Mouse (Mus musculus) heart, postnatal 36 days (tissue): ENCODE data around the gene Asprv1. TPM values are rescaled to one million over a fixed set of nuclear protein-coding genes. Genes with fewer than 3 reads are reported as not detected.

Source experiments
- DNase-seq, 2 experiments: peaks; one replicate each; pipeline ENCODE4 v3.0.0; 2021 to 2022
- intact Hi-C: fragments of 180-260 bp; cut with DNase I; formaldehyde crosslinking; loops from one replicate; pipeline ENCODE4 v1.15.1; 2025
- total RNA-seq, 2 experiments: library from RNA; stranded (reverse); gene quantifications; 2 replicates each; pipeline ENCODE4 v1.2.3; 2021

Gene Asprv1
- not detected for total RNA-seq

GRCm38 (mm10) chr6:86627946-86628345 is at the start of gene Asprv1:
Gene Asprv1, plus strand, starts transcription at chr6:86628164.
- intact Hi-C loops, result no loop called here
- DNase-seq, result no peak

- no peak for DNase-seq
- intact Hi-C loops, result no loop called here
These were observed 49.6 kb upstream of the Asprv1 start for GRCm38 (mm10) chr6:86578396-86578795.

- intact Hi-C loops, result no loop called here
These were observed 48.7 kb upstream of the Asprv1 start for GRCm38 (mm10) chr6:86579066-86579784.

GRCm38 (mm10) chr6:86579926-86580325 is 48.0 kb upstream of the Asprv1 start:
- intact Hi-C loops, result no loop called here
- DNase-seq, result no peak

More at GRCm38 (mm10) chr6:86579066-86579784, 48.7 kb upstream of the Asprv1 start:
- DNase-seq, result no peak

- DNase-seq, result no peak
- intact Hi-C loops, result no loop called here
These were observed 44.8 kb upstream of the Asprv1 start for GRCm38 (mm10) chr6:86583141-86583540.

GRCm38 (mm10) chr6:86583601-86584215 is 44.3 kb upstream of the Asprv1 start:
- DNase-seq, result no peak
- intact Hi-C loops, result loop anchor here (1.0 kb wide), 1 partner anchor 112 kb away; no protein-coding TSS in a partner anchor

GRCm38 (mm10) chr6:86584296-86585015 is 43.5 kb upstream of the Asprv1 start:
- intact Hi-C loops, result loop anchor here (1.0 to 5.0 kb wide), 3 partner anchors 37 to 113 kb away; no protein-coding TSS in a partner anchor
- peak; percentile 54 to 58 for DNase-seq

GRCm38 (mm10) chr6:86585070-86585600 is 42.8 kb upstream of the Asprv1 start:
- peak; percentile 84 to 86 for DNase-seq
- intact Hi-C loops, result loop anchor here (1.0 to 5.0 kb wide), 2 partner anchors 38 to 58 kb away; no protein-coding TSS in a partner anchor

- no peak for DNase-seq
- intact Hi-C loops, result loop anchor here (5.0 kb wide), 1 partner anchor 39 kb away; no protein-coding TSS in a partner anchor
These were observed 41.9 kb upstream of the Asprv1 start for GRCm38 (mm10) chr6:86586070-86586469.

GRCm38 (mm10) chr6:86588429-86588828 is 39.5 kb upstream of the Asprv1 start:
- intact Hi-C loops, result loop anchor here (5.0 kb wide), 1 partner anchor 41 kb away; no protein-coding TSS in a partner anchor
- no peak for DNase-seq

GRCm38 (mm10) chr6:86593146-86593897 is 34.6 kb upstream of the Asprv1 start:
- intact Hi-C loops, result no loop called here
- no peak for DNase-seq

GRCm38 (mm10) chr6:86594636-86595035 is 33.3 kb upstream of the Asprv1 start:
- DNase-seq, result peak in 1 of 2 experiments; percentile 31
- intact Hi-C loops, result no loop called here

GRCm38 (mm10) chr6:86595865-86596440 is 32.0 kb upstream of the Asprv1 start:
- DNase-seq, result no peak
- intact Hi-C loops, result no loop called here

GRCm38 (mm10) chr6:86598742-86599193 is 29.2 kb upstream of the Asprv1 start:
- intact Hi-C loops, result loop anchor here (1.0 to 2.0 kb wide), 2 partner anchors 40 to 72 kb away; no protein-coding TSS in a partner anchor
- DNase-seq, result no peak

- peak; percentile 84 to 95 for DNase-seq
- intact Hi-C loops, result loop anchor here (1.0 to 2.0 kb wide), 2 partner anchors 39 to 72 kb away; no protein-coding TSS in a partner anchor
These were observed 28.8 kb upstream of the Asprv1 start for GRCm38 (mm10) chr6:86599197-86599596.

- peak; percentile 68 for DNase-seq
- intact Hi-C loops, result loop anchor here (1.0 to 2.0 kb wide), 2 partner anchors 38 to 71 kb away; no protein-coding TSS in a partner anchor
These were observed 28.0 kb upstream of the Asprv1 start for GRCm38 (mm10) chr6:86599951-86600414.

- intact Hi-C loops, result no loop called here
- no peak for DNase-seq
These were observed 22.7 kb upstream of the Asprv1 start for GRCm38 (mm10) chr6:86605260-86605659.

- no peak for DNase-seq
- intact Hi-C loops, result no loop called here
These were observed 21.7 kb upstream of the Asprv1 start for GRCm38 (mm10) chr6:86606289-86606688.

- DNase-seq, result no peak
- intact Hi-C loops, result no loop called here
These were observed 20.5 kb upstream of the Asprv1 start for GRCm38 (mm10) chr6:86607471-86607870.
